Mouse (Mus musculus) heart, adult 2 months (tissue): ENCODE results near the gene Tmem144. TPM values are rescaled to one million over a fixed set of nuclear protein-coding genes. Genes with fewer than 3 reads are reported as not detected.
A peak's percentile ranks its signal among the peaks of the same experiment; 100 is the strongest.

Source experiments
- DNase-seq, 2 experiments: peaks; one replicate each; pipeline ENCODE4 v3.0.0; 2021
- H3K27ac ChIP-seq: fragments of 200-600 bp; 2 replicates; pipeline ENCODE4 v1.8.1; 2022
- H3K27me3 ChIP-seq: fragments of 200-500 bp; 2 replicates; pipeline ENCODE4 v1.6.1; 2012; ENCODE audit warnings: mild to moderate bottlenecking, low read length, inconsistent platforms, mixed read lengths; ENCODE audit not compliant: control insufficient read depth, insufficient read depth
- H3K36me3 ChIP-seq: fragments of 200-500 bp; 2 replicates; pipeline ENCODE4 v1.6.1; 2012; ENCODE audit warnings: low read length, inconsistent platforms; ENCODE audit not compliant: control insufficient read depth, insufficient read depth
- H3K4me1 ChIP-seq: fragments of 200-500 bp; 2 replicates; pipeline ENCODE4 v1.6.1; 2011; ENCODE audit warnings: low read length; ENCODE audit not compliant: control insufficient read depth, insufficient read depth
- H3K4me3 ChIP-seq: fragments of 200-600 bp; 2 replicates; pipeline ENCODE4 v1.8.1; 2022
- H3K79me2 ChIP-seq: fragments of 200-500 bp; replicated peaks from 2 replicates; pipeline ENCODE4 v1.6.1; 2012; ENCODE audit warnings: mild to moderate bottlenecking, inconsistent platforms, low read length, moderate library complexity, mixed read lengths; ENCODE audit not compliant: control insufficient read depth, insufficient read depth
- H3K9ac ChIP-seq: fragments of 200-500 bp; 2 replicates; pipeline ENCODE4 v1.6.1; 2012; ENCODE audit warnings: low read depth, mild to moderate bottlenecking, control low read depth, inconsistent platforms, low read length, mixed read lengths
- CTCF ChIP-seq: fragments of 200-600 bp; IDR thresholded peaks from 2 replicates; pipeline ENCODE4 v1.8.1; 2022; ENCODE audit warnings: antibody characterized with exemption, mild to moderate bottlenecking, moderate library complexity
- EP300 ChIP-seq: fragments of 200-500 bp; IDR thresholded peaks from 2 replicates; pipeline ENCODE4 v1.6.1; 2011; ENCODE audit warnings: low read depth, low read length, control low read depth; ENCODE audit not compliant: insufficient read depth
- POLR2A ChIP-seq: fragments of 200-500 bp; IDR thresholded peaks from 2 replicates; pipeline ENCODE4 v1.6.1; 2011; ENCODE audit warnings: mild to moderate bottlenecking, low read depth, low read length, control low read depth; ENCODE audit not compliant: insufficient read depth
- WGBS: fragments of 180-500 bp; shearing (Covaris S2); methylation state at CpG from one replicate; pipeline ENCODE4 v1.1.7; 2018; 5-methylcytosine and 5-hydroxymethylcytosine counted together
- intact Hi-C: fragments of 180-260 bp; cut with DNase I; formaldehyde crosslinking; loops from one replicate; pipeline ENCODE4 v1.15.1; 2025
- polyA plus RNA-seq: library from polyadenylated mRNA; depleted of rRNA; stranded (reverse); fragments of >200 nt; gene quantifications from 2 replicates; pipeline ENCODE4 v1.2.3, GENCODE M21; 2012
- total RNA-seq, 2 experiments: library from RNA; stranded (reverse); gene quantifications; 2 replicates each; pipeline ENCODE4 v1.2.3; 2021

Tmem144 gene
- total and polyA plus RNA-seq, 3 experiments, result 5.7 to 15.6 (median 11.4) TPM

DNA sequence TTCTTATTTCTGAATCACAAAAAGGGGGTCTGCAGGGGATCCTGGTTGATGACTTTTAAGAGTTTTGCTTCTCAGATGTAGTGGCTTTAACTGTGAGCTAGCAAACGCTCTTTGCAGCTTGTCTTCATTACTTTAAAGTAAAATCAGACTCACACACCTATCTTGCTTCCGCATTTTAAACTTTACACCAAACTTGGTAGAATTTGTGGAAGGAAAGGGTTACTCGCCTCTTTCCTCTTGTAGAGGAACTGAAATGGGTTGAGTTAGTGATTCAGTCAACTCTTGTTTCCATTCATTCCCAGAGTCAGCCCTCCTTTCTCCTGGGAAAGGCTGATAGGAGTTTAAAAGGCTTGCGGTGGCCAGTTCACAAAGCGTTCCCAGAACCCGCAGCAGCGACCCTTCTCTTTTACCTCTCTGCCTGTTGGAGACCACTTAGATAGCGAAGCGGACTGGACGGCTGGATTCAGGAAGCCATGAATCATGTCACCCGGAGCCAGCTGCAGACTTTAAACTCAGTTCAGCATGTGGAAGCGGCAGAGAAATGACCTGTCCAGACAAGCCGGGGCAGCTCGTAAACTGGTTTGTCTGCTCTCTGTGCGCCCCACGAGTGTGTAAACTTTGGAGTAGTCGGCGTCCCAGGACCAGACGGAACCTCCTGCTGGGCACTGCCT is 33.2 kb upstream of the Tmem144 start:
- intact Hi-C loops, result loop anchor here (1.0 to 5.0 kb wide), 4 partner anchors 15 to 121 kb away; no protein-coding TSS in a partner anchor
- 2% methylated on average over 19 of the region's 19 CpGs for WGBS

DNA sequence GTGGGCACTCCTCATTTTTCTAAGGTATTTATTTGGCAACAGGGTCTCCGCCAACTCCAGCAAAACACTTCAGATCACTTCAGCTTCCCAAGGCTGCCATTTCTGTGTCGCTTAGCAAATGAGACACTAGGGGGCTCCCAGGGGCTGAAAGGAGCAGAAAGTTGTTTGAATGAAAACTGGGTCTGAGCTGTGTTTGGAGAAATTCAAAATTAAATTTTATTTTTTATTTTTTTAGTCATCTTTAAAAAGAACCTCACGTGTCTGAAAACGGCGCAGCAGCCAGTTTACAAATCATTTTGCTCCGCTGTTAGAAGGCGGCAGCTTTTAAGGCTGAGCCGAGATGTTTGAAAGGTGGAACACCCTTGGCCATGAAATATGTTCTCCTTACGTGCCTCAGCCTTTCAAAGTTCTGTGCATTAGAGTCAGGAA is 32.2 kb upstream of the Tmem144 start:
- H3K4me1 ChIP-seq, result peaks cover 3% of the 10 kb centered on the region; the same call in 1 of the 2 replicates
- peak; percentile 72 to 78 for DNase-seq
- peak overlapping the region; percentile 50 for H3K4me3 ChIP-seq
- WGBS, result 3% methylated on average over 9 of the region's 9 CpGs
- H3K27me3 ChIP-seq, result no peaks in the 10 kb centered on the region
- 0 out of 2 replicates have a peak, but pooled peaks cover 1% of the 10 kb centered on the region for H3K79me2 ChIP-seq
- TF ChIP-seq EP300 (0 out of 2 replicates have a peak, but pooled peaks have one; percentile 25), POLR2A (no peak), CTCF (peak; percentile 93)
- H3K9ac ChIP-seq, result peak overlapping the region; percentile 62
- no peaks in the 10 kb centered on the region; the same call in 1 of the 2 replicates for H3K36me3 ChIP-seq
- intact Hi-C loops, result loop anchor here (5.0 kb wide), 2 partner anchors 58 to 123 kb away; no protein-coding TSS in a partner anchor
- peak overlapping the region; percentile 84 for H3K27ac ChIP-seq

More for the DNA sequence above, 33.2 kb upstream of the Tmem144 start:
- Histone ChIP-seq H3K27ac (peak overlapping the region; percentile 93), H3K79me2 (0 out of 2 replicates have a peak, but pooled peaks cover 1% of the 10 kb centered on the region), H3K9ac (peak overlapping the region; percentile 81), H3K36me3 (no peaks in the 10 kb centered on the region; the same call in 1 of the 2 replicates), H3K27me3 (no peaks in the 10 kb centered on the region), H3K4me3 (peak overlapping the region; percentile 62), H3K4me1 (peaks cover 3% of the 10 kb centered on the region; the same call in 1 of the 2 replicates)
- TF ChIP-seq POLR2A, result 0 out of 2 replicates have a peak, but pooled peaks have one; percentile 58
- no peak for TF ChIP-seq CTCF
- peak; percentile 63 to 73 for DNase-seq

DNA sequence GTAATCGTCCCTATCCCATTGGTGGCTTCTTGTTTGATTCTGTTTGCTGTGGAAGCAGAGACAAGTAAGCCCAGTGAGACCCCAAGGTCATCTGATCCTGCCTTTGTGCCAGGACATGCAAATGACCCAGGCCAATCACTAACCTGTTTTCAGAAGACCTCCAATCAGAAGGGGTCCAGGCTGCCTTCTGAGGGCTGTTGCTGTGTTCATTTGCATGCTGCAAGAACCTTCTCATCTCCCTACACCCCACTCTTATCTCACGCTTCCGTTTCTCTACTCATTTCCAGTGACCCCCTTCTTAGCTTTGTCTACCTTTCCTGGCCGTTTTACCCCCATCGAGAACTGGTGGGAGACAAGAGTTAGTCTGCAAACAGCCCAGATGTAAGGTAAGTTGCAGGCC is 31.7 kb upstream of the Tmem144 start, which contains the start of gene Fam198b:
Fam198b (plus strand) TSS at position 229 of the 400 bp plus-strand sequence.
- Histone ChIP-seq H3K9ac (peak within 1 kb of the TSS; percentile 62), H3K4me3 (peak within 1 kb of the TSS; percentile 62), H3K79me2 (0 out of 2 replicates have a peak, but pooled peaks cover 1% of the 10 kb centered on the region), H3K36me3 (no peaks in the 10 kb centered on the region; the same call in 1 of the 2 replicates), H3K4me1 (peaks cover 3% of the 10 kb centered on the region; the same call in 1 of the 2 replicates), H3K27ac (peak within 1 kb of the TSS; percentile 93), H3K27me3 (no peaks in the 10 kb centered on the region)
- no peak for DNase-seq
- intact Hi-C loops, result no loop called here
- 24% methylated on average over 5 of the region's 5 CpGs for whole genome bisulfite sequencing
- no peak for TF ChIP-seq EP300
- no peak for TF ChIP-seq POLR2A
- TF ChIP-seq CTCF, result no peak

DNA sequence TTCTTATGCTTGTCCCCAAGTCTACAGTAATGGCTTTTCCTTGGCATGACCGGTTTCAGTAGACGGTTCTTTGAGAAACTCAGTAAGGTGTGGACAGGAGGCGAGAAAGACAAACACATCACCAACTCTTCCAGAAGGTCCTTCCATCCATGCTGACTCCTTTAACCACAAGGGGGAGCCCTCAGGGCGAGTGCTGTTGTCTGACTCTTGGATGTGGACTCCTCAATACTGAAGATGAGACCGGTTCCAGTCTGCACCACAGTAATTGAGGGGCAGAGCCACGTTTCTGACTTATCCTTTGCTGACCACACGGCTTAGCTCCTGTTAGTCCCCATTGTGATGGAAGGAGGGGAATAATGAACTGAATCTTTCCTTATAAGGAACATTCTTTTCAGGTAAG is 30.5 kb upstream of the Tmem144 start:
- H3K4me3 ChIP-seq, result no peak overlapping the region
- peak; percentile 80 for TF ChIP-seq EP300
- peak; percentile 99 for TF ChIP-seq CTCF
- TF ChIP-seq POLR2A, result no peak
- 20% methylated on average over 7 of the region's 7 CpGs for WGBS
- H3K36me3 ChIP-seq, result no peaks in the 10 kb centered on the region
- no peaks in the 10 kb centered on the region for H3K27me3 ChIP-seq
- intact Hi-C loops, result loop anchor here (1.0 kb wide), 1 partner anchor 175 kb away; no protein-coding TSS in a partner anchor
- H3K27ac ChIP-seq, result no peak overlapping the region; the same call in 1 of the 2 replicates
- H3K4me1 ChIP-seq, result peaks cover 3% of the 10 kb centered on the region; the same call in 1 of the 2 replicates
- 0 out of 2 replicates have a peak, but pooled peaks cover 1% of the 10 kb centered on the region for H3K79me2 ChIP-seq
- peak; percentile 66 to 77 for DNase-seq
- H3K9ac ChIP-seq, result no peak overlapping the region

DNA sequence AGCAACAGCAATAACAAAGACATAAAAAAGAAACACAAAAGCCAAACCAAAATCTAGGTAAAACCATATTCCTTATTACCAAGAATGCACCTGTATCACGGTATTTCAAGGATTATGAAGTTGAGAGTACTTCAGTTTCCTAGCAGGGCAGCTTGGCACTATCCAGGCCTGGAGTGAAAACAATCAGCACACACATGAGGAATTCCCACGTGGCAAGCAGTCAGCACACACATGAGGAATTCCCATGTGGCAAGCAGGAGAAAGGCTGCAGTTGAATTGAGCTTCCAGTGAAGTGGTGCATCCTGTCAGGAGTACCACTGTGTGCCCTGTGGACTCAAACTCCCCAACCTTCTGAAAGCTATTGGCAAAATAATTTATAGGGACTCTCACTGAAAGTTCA is 29.1 kb upstream of the Tmem144 start:
- Histone ChIP-seq H3K79me2 (no peaks in the 10 kb centered on the region), H3K27me3 (no peaks in the 10 kb centered on the region), H3K4me1 (peaks cover 3% of the 10 kb centered on the region; the same call in 1 of the 2 replicates), H3K27ac (no peak overlapping the region), H3K36me3 (no peaks in the 10 kb centered on the region), H3K4me3 (no peak overlapping the region), H3K9ac (no peak overlapping the region)
- 63% methylated on average over 2 of the region's 2 CpGs for WGBS
- intact Hi-C loops, result no loop called here
- no peak for DNase-seq
- TF ChIP-seq CTCF (no peak), POLR2A (no peak), EP300 (no peak)

DNA sequence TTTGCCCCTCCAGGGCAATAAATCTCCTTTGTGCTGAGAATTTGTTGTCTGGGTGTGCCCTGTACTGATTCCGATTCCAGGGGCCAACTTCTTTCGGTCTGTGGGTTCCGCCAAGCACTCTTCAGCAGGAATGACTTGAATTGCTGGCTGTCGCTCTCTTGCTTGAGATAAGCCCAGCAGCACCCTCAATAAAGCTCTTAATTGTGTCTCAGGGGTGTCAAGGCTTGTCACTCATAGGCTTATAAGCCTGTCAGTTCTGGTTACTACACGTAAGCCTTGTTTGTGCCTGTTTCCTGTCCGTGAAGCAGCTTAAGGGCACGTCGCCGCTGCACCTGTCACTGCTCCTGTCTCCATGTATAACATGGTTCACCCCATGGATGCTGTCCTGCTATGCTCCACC is 26.7 kb upstream of the Tmem144 start:
- H3K27ac ChIP-seq, result no peak overlapping the region
- H3K4me3 ChIP-seq, result no peak overlapping the region
- H3K79me2 ChIP-seq, result no peaks in the 10 kb centered on the region
- 0 out of 2 replicates have a peak, but pooled peaks cover 1% of the 10 kb centered on the region for H3K4me1 ChIP-seq
- intact Hi-C loops, result loop anchor here (2.0 kb wide), 1 partner anchor 24 kb away; no protein-coding TSS in a partner anchor
- H3K36me3 ChIP-seq, result no peaks in the 10 kb centered on the region
- 51% methylated on average over 9 of the region's 9 CpGs for WGBS
- no peak overlapping the region for H3K9ac ChIP-seq
- DNase-seq, result no peak
- no peaks in the 10 kb centered on the region for H3K27me3 ChIP-seq
- TF ChIP-seq EP300 (no peak), POLR2A (no peak), CTCF (no peak)
